Mouse (Mus musculus) left cerebral cortex, postnatal 36 days (tissue): ENCODE data around the gene Med13l. TPM values are rescaled to one million over a fixed set of nuclear protein-coding genes. Genes with fewer than 3 reads are reported as not detected.

Source experiments
- DNase-seq, 2 experiments: peaks; one replicate each; pipeline ENCODE4 v3.0.0; 2021 to 2022; ENCODE audit warnings: low spot score in 2 of 2, mixed read lengths in 1 of 2
- intact Hi-C: fragments of 180-260 bp; cut with DNase I; formaldehyde crosslinking; loops from one replicate; pipeline ENCODE4 v1.15.1; 2025
- total RNA-seq, 2 experiments: library from RNA; stranded (reverse); gene quantifications; 2 replicates each; pipeline ENCODE4 v1.2.3; 2021

Med13l gene
- total RNA-seq, 2 experiments from 2014 or later, result 92.1 to 129 TPM

- no peak for DNase-seq
- intact Hi-C loops, result no loop called here
Observed at GRCm38 (mm10) chr5:118588381-118588925, 28.0 kb downstream of the Med13l start.

DNA sequence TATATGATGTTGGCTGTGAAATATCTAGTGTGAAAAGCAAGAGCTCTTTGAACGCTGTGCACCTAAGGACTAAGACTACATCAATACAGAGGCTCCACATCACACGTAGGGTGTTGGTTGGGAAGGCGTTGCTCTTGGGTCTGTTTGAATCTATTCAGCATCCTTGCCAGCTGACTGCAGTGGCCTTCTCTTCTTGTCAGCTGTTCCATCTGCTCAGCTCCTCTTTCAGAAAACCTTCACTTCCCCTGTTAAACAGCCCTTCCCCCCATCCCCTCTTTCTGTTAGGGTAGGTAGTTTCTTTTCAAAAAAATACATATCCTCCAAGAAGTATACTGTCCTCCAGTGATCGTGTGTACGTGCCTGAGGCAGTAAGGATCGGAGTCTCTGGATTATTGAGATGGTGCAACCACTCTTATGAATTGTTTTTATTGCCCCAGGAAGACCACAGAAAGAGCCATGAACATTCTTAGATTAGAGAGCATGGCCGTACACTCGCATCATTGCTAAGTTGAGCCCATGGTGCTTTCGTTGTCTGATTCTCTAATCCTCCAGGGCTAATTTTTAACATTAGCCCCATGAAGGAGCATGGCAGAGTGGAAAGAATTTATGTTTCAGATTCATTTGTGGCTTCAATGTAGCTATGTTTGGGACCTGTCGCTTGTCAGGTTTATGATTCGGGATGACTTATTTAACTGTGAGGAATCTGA lies 28.9 kb downstream of the Med13l start:
- intact Hi-C loops, result no loop called here
- DNase-seq, result no peak

DNA sequence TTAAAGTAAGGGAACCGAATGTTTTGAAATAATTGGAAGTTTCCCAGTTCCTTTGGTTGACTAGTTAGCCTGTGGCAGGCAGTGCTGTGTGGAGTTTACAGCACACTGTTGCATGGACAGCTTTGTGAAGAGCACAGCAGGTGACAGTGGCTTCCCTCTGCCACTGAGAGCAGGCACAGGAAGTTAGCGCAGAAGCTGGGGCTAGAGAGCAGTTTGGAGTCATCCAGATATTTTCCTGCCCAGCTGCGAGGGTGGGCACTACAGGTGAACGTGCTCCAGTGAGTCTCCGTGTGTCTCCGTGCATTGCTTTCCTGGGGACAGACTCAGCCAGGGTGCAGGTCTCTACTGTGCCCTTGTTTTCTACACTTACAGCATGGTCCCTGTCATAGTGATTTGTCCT lies 30.4 kb downstream of the Med13l start:
- DNase-seq, result no peak
- intact Hi-C loops, result no loop called here

DNA sequence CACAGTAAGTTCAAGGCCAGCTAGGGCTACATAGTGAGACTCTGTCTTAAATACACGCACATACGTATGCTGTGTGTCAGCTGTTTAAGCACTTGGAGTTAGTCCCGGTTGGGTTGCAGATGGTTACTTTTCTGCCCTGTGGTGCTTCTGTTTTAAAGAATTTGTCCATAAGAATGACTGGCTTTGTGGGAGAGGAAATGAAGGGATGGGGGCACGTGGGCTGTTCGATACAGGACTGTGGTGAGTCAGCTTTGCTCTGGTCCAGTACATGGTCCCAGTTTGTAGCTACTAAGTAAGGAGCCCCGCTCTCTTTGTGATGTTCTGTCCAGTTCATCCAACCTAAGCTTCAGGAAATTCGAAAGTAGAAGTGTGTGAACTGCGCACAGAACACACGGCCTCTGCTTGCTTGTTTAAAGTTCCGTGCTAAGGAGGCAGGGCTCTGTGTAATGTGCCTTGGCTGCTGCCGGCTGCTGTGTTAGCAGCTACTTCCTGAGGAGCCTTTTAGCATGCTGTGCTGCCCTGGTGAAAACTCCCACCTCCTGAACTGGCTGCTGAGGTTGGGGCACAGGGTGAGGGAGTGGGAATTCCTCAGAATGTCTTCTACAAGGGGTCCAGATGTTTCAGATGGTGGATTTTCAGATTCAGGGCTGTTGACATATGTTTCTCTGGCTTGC lies 31.5 kb downstream of the Med13l start:
- DNase-seq, result no peak
- intact Hi-C loops, result no loop called here

DNA sequence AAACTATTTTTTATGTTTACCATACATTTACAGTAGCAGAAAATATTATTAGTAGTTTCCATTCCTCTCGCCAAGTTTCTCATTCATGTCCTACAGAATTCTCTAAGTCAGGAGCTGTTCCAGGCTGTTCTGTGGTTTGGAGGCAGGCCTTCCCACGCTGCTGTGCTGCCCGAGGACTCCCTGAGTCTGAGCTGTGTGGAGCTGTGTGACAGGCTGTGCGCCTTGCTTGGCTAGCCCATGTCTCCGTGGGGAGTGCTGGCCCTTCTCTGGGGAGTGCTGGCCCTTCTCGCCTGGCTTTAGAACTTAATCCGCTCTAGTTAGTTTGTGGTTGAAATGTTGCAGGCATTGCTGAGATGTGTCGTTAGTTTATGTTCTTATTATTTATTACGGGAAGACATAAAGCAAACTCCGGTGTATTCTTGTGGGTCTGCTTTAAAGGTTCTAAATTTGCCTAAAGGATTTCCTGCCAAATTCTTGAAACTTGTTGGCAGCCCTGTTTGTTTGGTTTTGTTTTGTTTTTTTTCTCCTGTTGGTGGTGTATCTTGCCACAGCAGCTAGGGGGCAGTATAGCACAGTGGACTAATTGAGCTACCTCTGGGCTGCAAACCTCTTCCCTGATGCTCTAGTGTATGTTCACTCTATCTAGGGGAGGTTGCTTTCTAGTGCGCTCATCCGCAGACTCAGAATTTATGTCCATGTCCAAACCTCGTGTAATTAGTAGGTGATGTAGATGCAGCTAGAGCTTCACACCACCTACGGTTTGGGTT lies 34.2 kb downstream of the Med13l start:
- peak in 1 of 2 experiments; percentile 54 for DNase-seq
- intact Hi-C loops, result loop anchor here (2.0 to 5.0 kb wide), 3 partner anchors 60 to 143 kb away; no protein-coding TSS in a partner anchor

- intact Hi-C loops, result loop anchor here (2.0 to 5.0 kb wide), 3 partner anchors 59 to 141 kb away; no protein-coding TSS in a partner anchor
- DNase-seq, result no peak
Observed at GRCm38 (mm10) chr5:118595901-118596300, 35.4 kb downstream of the Med13l start.

DNA sequence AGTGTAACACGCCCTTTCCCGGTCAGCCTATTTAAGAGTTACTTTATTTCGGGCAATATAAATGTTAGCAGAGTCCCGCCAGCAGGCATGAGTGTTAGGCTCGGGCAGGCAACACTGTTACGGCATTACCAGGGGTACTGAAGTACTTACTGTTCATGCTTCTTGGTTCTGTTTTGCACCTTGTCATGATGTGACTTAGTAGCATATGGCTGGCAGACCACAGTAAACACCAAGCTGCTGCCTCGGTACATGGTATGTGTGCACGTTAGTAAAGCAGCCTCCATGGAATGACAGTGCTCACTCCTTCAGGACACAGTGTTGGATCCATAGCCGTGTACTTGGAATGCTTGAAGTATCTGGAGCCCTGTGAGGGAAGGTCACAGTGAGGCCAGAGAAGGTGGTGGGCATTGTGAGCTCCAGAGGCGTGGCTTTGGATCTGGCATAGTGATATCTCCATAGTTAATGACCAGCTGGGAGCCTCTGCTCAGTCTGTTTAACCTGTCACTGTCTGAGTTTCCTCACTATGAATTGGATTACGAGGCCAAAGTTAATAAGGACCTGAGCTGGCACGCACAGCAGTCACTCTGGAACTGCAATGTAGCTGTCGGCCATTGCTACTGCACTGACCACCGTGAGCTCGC lies 36.1 kb downstream of the Med13l start:
- intact Hi-C loops, result loop anchor here (5.0 kb wide), 2 partner anchors 106 to 141 kb away; no protein-coding TSS in a partner anchor
- no peak for DNase-seq

GRCm38 (mm10) chr5:118598601-118599000 lies 38.1 kb downstream of the Med13l start:
- no peak for DNase-seq
- intact Hi-C loops, result loop anchor here (5.0 kb wide), 2 partner anchors 104 to 139 kb away; no protein-coding TSS in a partner anchor

DNA sequence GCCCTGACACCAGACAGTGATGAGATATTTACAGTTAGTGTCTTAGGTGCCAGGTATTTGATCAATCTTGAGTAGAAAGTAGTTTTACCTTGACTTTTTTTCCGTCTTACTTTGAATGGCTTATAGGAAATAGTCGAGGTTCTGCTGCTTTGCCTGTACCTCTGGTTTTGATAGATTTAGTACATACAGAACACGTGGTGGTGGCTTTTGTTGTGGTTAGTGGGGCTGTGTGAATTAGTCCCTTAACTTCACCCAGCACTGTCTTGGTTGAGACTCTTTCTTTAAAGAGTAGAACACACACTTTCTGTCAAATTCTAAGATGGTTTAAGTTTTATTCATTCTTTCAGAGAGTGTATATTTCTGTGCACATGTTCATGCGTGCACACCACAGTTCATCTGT lies 41.0 kb downstream of the Med13l start:
- intact Hi-C loops, result no loop called here
- no peak for DNase-seq

- no peak for DNase-seq
- intact Hi-C loops, result no loop called here
Observed at GRCm38 (mm10) chr5:118602706-118603105, 42.2 kb downstream of the Med13l start.

GRCm38 (mm10) chr5:118605424-118606067 lies 45.1 kb downstream of the Med13l start:
- intact Hi-C loops, result no loop called here

DNA sequence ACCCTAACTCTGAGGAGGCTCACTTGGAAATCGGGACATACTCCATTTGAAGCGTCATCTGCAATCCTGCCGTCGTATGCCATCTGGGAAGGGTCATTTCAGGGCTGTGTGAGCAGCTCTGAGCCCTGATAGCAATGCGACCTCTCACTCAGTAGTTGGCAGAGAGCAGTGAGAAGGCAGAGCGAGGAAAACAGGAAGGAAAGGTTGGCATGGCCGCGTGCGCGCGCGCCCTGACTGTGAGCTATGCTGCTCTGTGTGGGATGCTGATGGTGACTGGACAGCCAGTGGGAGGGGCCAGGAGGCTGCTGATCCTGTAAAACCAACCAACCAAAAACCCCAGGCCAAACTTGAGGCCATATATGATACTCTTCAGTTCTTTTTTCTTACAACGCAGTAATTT lies 46.2 kb downstream of the Med13l start:
- no peak for DNase-seq
- intact Hi-C loops, result no loop called here

More at GRCm38 (mm10) chr5:118605424-118606067, 45.1 kb downstream of the Med13l start:
- DNase-seq, result no peak

GRCm38 (mm10) chr5:118607900-118608299 lies 47.4 kb downstream of the Med13l start:
- no peak for DNase-seq
- intact Hi-C loops, result no loop called here

- intact Hi-C loops, result no loop called here
- no peak for DNase-seq
Observed at GRCm38 (mm10) chr5:118610468-118610867, 50.0 kb downstream of the Med13l start.

GRCm38 (mm10) chr5:118612956-118613631 lies 52.6 kb downstream of the Med13l start:
- no peak for DNase-seq
- intact Hi-C loops, result no loop called here

GRCm38 (mm10) chr5:118613704-118614103 lies 53.2 kb downstream of the Med13l start:
- DNase-seq, result no peak
- intact Hi-C loops, result no loop called here

GRCm38 (mm10) chr5:118614116-118614515 lies 53.6 kb downstream of the Med13l start:
- intact Hi-C loops, result no loop called here
- DNase-seq, result no peak

- intact Hi-C loops, result no loop called here
- DNase-seq, result no peak
Observed at GRCm38 (mm10) chr5:118614571-118614981, 54.1 kb downstream of the Med13l start.
